Mouse (Mus musculus): ENCODE results near the gene Tmigd3.

DNA sequence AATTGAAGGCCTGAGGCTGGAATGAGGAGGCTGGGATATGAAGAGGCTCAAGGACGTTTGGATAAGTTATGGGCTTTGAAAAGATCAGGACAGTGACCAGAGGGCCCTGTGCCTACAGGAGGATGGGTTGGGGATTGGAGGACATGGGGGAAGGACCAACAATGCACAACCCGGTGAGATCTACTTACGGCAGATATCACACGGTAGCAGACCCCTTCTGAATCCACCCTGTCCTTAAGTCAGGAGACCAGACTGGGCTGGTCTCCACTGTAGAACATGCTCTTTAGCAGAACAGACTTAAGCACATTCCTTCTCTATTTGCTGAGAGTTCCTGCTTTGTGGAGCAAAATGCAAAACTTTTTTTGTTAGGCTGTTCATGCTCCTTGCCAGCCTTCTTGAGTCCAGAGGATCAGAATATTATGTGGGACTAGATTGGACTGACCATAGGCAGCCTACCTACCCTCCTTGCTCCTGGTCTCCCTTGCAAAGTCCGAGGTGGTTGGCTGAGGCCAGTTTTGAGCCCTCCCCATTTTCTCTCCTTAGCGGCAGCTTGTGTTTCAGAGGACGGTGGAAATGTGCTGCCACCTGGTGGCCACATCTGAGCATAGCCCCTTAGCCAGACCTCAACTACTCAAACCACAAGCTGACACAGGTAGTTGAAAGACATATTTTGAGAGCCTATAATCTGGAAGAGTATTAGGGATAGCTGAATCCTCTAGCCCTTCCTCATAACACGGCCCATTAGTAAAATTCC lies 28.9 kb downstream of the Tmigd3 start:
- peak; percentile 57 for TF ChIP-seq CTCF (IDR thresholded peaks at IDR 0.05; ENCODE audit: control insufficient read depth, insufficient read depth, insufficient read length)
- TF ChIP-seq MAX (IDR thresholded peaks at IDR 0.05), result no peak
- TF ChIP-seq FOSL1 (IDR thresholded peaks at IDR 0.05; ENCODE audit: insufficient read depth, low read length, poor library complexity, severe bottlenecking), result no peak
- TF ChIP-seq USF1 (IDR thresholded peaks at IDR 0.05; ENCODE audit: low read depth), result no peak
- TF ChIP-seq CEBPB (IDR thresholded peaks at IDR 0.05; ENCODE audit: low read depth), result no peak
- TF ChIP-seq MYOD1 (IDR thresholded peaks at IDR 0.05; ENCODE audit: control insufficient read depth, insufficient read length, low read depth), result no peak
